ENCODE assay signal across 23 mouse cellular contexts in genomic region chr7:96878511-96879276, GRCm38 (mm10).
DNase-seq lines count a peak whose midpoint lies in the region; ATAC-seq and TF ChIP-seq lines count a peak whose summit lies in the region.
"Had no signal": no experiment of that assay in that cellular context is flagged by ENCODE, and none has a peak within 500 bp of the region (broad histone marks: within the 10 kb centered on the region; RNA-seq: fewer than 3 reads in every experiment).

No protein-coding gene starts in this region.

- no peaks in the 10 kb centered on the region for H3K9me3 ChIP-seq in lung, embryonic 14.5 days (ENCODE audit: low read depth, low read length)
- H3K9me3 ChIP-seq: limb, embryonic 13.5 days; liver, embryonic 13.5 days; neural tube, embryonic 13.5 days had no signal

- no peak for TF ChIP-seq POLR2A in kidney, adult 2 months (IDR thresholded peaks at IDR 0.05; ENCODE audit: low read depth, low read length)

- no peak overlapping the region for H3K4me2 ChIP-seq in lung, embryonic 14.5 days
- H3K4me2 ChIP-seq: limb, embryonic 13.5 days; liver, embryonic 13.5 days; midbrain, embryonic 11.5 days; neural tube, embryonic 13.5 days had no signal

- H3K27ac ChIP-seq in lung, embryonic 14.5 days (ENCODE audit: low read depth), result no peak overlapping the region
- H3K27ac ChIP-seq in kidney, adult 2 months (ENCODE audit: insufficient read depth, low read depth, low read length), result no peak overlapping the region
- H3K27ac ChIP-seq: hindbrain, postnatal 0 days; layer of hippocampus, adult 2 months; limb, embryonic 13.5 days; liver, embryonic 13.5 days; neural tube, embryonic 13.5 days; stomach, postnatal 0 days had no signal

- H3K4me1 ChIP-seq in lung, embryonic 14.5 days (ENCODE audit: insufficient read depth), result no peaks in the 10 kb centered on the region
- H3K4me1 ChIP-seq in kidney, adult 2 months (ENCODE audit: control insufficient read depth, insufficient read depth, low read length), result no peaks in the 10 kb centered on the region
- H3K4me1 ChIP-seq: liver, embryonic 13.5 days had no signal

- 55% methylated on average over 7 of the region's 7 CpGs for WGBS in lung, embryonic 14.5 days
- 84% methylated on average over 7 of the region's 7 CpGs for WGBS in kidney, adult 2 months

- no peaks in the 10 kb centered on the region for H3K27me3 ChIP-seq in lung, embryonic 14.5 days (ENCODE audit: insufficient read depth, low read length)
- no peaks in the 10 kb centered on the region for H3K27me3 ChIP-seq in kidney, adult 2 months (replicated peaks; ENCODE audit: control insufficient read depth, insufficient read depth, low read length)
- H3K27me3 ChIP-seq: limb, embryonic 13.5 days; liver, embryonic 13.5 days; neural tube, embryonic 13.5 days had no signal

- peak; percentile 51 for DNase-seq in lung, embryonic 14.5 days
- DNase-seq in lung, postnatal 4 days, result no peak
- peak; percentile 89 for DNase-seq in A20 (ENCODE audit: low read depth, low spot score)
- DNase-seq in NIH3T3 (ENCODE audit: low read depth), result peak; percentile 57
- no peak for DNase-seq in cerebellum, postnatal 36 days
- DNase-seq in kidney, adult 2 months, result no peak
- DNase-seq: adrenal gland, postnatal 25 days; cerebellum, adult 11 months; cerebellum, postnatal 14 days; gastrocnemius, postnatal 10 days; kidney, adult 11 months; kidney, postnatal 14 days; layer of hippocampus, postnatal 36 days; liver, embryonic 13.5 days; spleen, adult 18-20 months; thymus, postnatal 14 days had no signal

- no peak overlapping the region for H3K4me3 ChIP-seq in lung, embryonic 14.5 days (ENCODE audit: low read depth, low read length)
- no peak overlapping the region for H3K4me3 ChIP-seq in kidney, adult 2 months (ENCODE audit: insufficient read depth, low read depth, low read length)
- H3K4me3 ChIP-seq: layer of hippocampus, adult 2 months; limb, embryonic 13.5 days; liver, embryonic 13.5 days; neural tube, embryonic 13.5 days had no signal

- peaks cover 11% of the 10 kb centered on the region; the same call in 1 of the 2 replicates for H3K36me3 ChIP-seq in lung, embryonic 14.5 days (ENCODE audit: insufficient read depth)
- H3K36me3 ChIP-seq in kidney, adult 2 months (ENCODE audit: control insufficient read depth, insufficient read depth, low read length), result no peaks in the 10 kb centered on the region
- H3K36me3 ChIP-seq: liver, embryonic 13.5 days had no signal

- peak; percentile 64; the same call in 1 of the 2 replicates for ATAC-seq in lung, embryonic 14.5 days (ENCODE audit: insufficient read depth)
- peak; percentile 53 for ATAC-seq in megakaryocyte progenitor cell, adult 5-6 weeks (replicated peaks; ENCODE audit: poor library complexity)
- ATAC-seq: hindbrain, postnatal 0 days had no signal

- no peak for TF ChIP-seq CTCF in lung, embryonic 14.5 days (IDR thresholded peaks at IDR 0.05; ENCODE audit: low read depth)
- TF ChIP-seq CTCF in kidney, adult 2 months (conservative IDR thresholded peaks at IDR 0.05; ENCODE audit: insufficient read depth, insufficient read length, low read depth, low read length), result no peak

- no peak overlapping the region for H3K9ac ChIP-seq in lung, embryonic 14.5 days
- H3K9ac ChIP-seq: limb, embryonic 13.5 days; liver, embryonic 13.5 days; neural tube, embryonic 13.5 days had no signal

Comparison
In these comparisons a context has a peak if more than half of its experiments do, and no peak if none do; other contexts are left out.
1. DNase-seq: peak in lung, embryonic 14.5 days (single experiment), A20 (single experiment) and NIH3T3 (single experiment); none in lung, postnatal 4 days (0 of 2), cerebellum, postnatal 36 days (0 of 2) and kidney, adult 2 months (single experiment).